Mouse (Mus musculus) ES-E14 (cell line): ENCODE results near the gene Slc6a8.

Experiments
- CHD2 ChIP-seq: IDR thresholded peaks from 2 replicates; pipeline ENCODE4 v1.6.1; 2014; ENCODE audit warnings: mild to moderate bottlenecking, low read depth, low read length, inconsistent platforms
- HCFC1 ChIP-seq: IDR thresholded peaks from 2 replicates; pipeline ENCODE4 v1.6.1; 2012; ENCODE audit warnings: low read length, inconsistent platforms, borderline replicate concordance; ENCODE audit not compliant: insufficient read depth
- MAFK ChIP-seq: IDR thresholded peaks from 2 replicates; pipeline ENCODE4 v1.6.1; 2014; ENCODE audit warnings: mild to moderate bottlenecking, low read depth, low read length, inconsistent platforms; ENCODE audit not compliant: insufficient read depth
- ZC3H11A ChIP-seq: IDR thresholded peaks from 2 replicates; pipeline ENCODE4 v1.6.1; 2012; ENCODE audit warnings: low read depth, mild to moderate bottlenecking, inconsistent platforms, low read length, borderline replicate concordance

- TF ChIP-seq ZC3H11A = no peak
- TF ChIP-seq MAFK = no peak
- TF ChIP-seq CHD2 = no peak
- no peak for TF ChIP-seq HCFC1
These were observed 27.8 kb upstream of the Slc6a8 start for GRCm38 (mm10) chrX:73645121-73645520.
